17 mouse cellular contexts compared by ENCODE assay signal in genomic region chr11:88461601-88462000, GRCm38 (mm10).
DNase-seq lines count a peak whose midpoint lies in the region; ATAC-seq lines count a peak whose summit lies in the region.
"Had no signal": no experiment of that assay in that cellular context is flagged by ENCODE, and none has a peak within 500 bp of the region (broad histone marks: within the 10 kb centered on the region; RNA-seq: fewer than 3 reads in every experiment).

No protein-coding gene starts in this region.

- DNase-seq in heart, embryonic 10.5 days (ENCODE audit: low spot score) = no peak
- no peak for DNase-seq in heart, postnatal 36 days
- peak; percentile 29 for DNase-seq in lung, postnatal 25 days (ENCODE audit: low spot score)
- no peak for DNase-seq in lung, postnatal 4 days
- peak; percentile 56 for DNase-seq in fat pad, adult 2 months (ENCODE audit: extremely low read depth, low read depth, low spot score)
- no peak for DNase-seq in midbrain, embryonic 14.5 days
- DNase-seq in adrenal gland, adult 8-10 months = no peak
- DNase-seq in frontal cortex, postnatal 14 days (ENCODE audit: low spot score in 2 of 2) = no peak
- DNase-seq: cerebellum, adult 9-10 months; embryo, embryonic 11 days; gastrocnemius, postnatal 14 days; spleen, adult 18-20 months; thymus, adult 18-20 months had no signal

- H3K27me3 ChIP-seq in heart, embryonic 10.5 days (ENCODE audit: insufficient read depth, poor library complexity, severe bottlenecking) = no peaks in the 10 kb centered on the region
- H3K27me3 ChIP-seq in midbrain, embryonic 14.5 days (ENCODE audit: control insufficient read depth, insufficient read depth, low read length) = no peaks in the 10 kb centered on the region
- H3K27me3 ChIP-seq: intestine, embryonic 15.5 days had no signal

- H3K9ac ChIP-seq in midbrain, embryonic 14.5 days (replicated peaks; ENCODE audit: low read length) = no peak overlapping the region
- H3K9ac ChIP-seq: intestine, embryonic 15.5 days had no signal

- H3K4me1 ChIP-seq in heart, embryonic 10.5 days = peaks cover 63% of the 10 kb centered on the region
- H3K4me1 ChIP-seq in midbrain, embryonic 14.5 days (ENCODE audit: control insufficient read depth, insufficient read depth, low read length) = peaks cover 60% of the 10 kb centered on the region

- 56% methylated on average over 4 of the region's 4 CpGs for WGBS in heart, embryonic 10.5 days
- 97% methylated on average over 4 of the region's 4 CpGs for WGBS in midbrain, embryonic 14.5 days

- H3K4me2 ChIP-seq in midbrain, embryonic 14.5 days (ENCODE audit: low read length) = no peak overlapping the region
- H3K4me2 ChIP-seq: intestine, embryonic 15.5 days; liver, embryonic 11.5 days had no signal

- 0 out of 2 replicates have a peak overlapping the region, but pooled peaks have one; percentile 36 for H3K27ac ChIP-seq in heart, embryonic 10.5 days
- peak overlapping the region; percentile 68; the same call in 1 of the 2 replicates for H3K27ac ChIP-seq in midbrain, embryonic 14.5 days (replicated peaks; ENCODE audit: low read depth, low read length)
- H3K27ac ChIP-seq: intestine, embryonic 15.5 days had no signal

- H3K36me3 ChIP-seq in heart, embryonic 10.5 days = peaks cover 2% of the 10 kb centered on the region; the same call in 1 of the 2 replicates
- no peaks in the 10 kb centered on the region for H3K36me3 ChIP-seq in midbrain, embryonic 14.5 days (ENCODE audit: control insufficient read depth, insufficient read depth, low read length)
- H3K36me3 ChIP-seq: intestine, embryonic 15.5 days had no signal

- H3K9me3 ChIP-seq in heart, embryonic 10.5 days = no peaks in the 10 kb centered on the region
- no peaks in the 10 kb centered on the region for H3K9me3 ChIP-seq in midbrain, embryonic 14.5 days (ENCODE audit: control insufficient read depth, low read length)
- H3K9me3 ChIP-seq: intestine, embryonic 15.5 days had no signal

- ATAC-seq in midbrain, embryonic 14.5 days (ENCODE audit: low FRiP score, low TSS enrichment) = no peak
- ATAC-seq: activated CD4-positive, CD25-positive, alpha-beta regulatory T cell, adult 4 months; intestine, embryonic 15.5 days had no signal

- intact Hi-C loops in heart, postnatal 36 days (cut with DNase I) = no loop called here

- no peak overlapping the region for H3K4me3 ChIP-seq in heart, embryonic 10.5 days
- no peak overlapping the region for H3K4me3 ChIP-seq in midbrain, embryonic 14.5 days (replicated peaks; ENCODE audit: low read depth, low read length)
- H3K4me3 ChIP-seq: erythroblast, embryonic 14.5 days; intestine, embryonic 15.5 days had no signal

Comparison
In these comparisons a context has a peak if more than half of its experiments do, and no peak if none do; other contexts are left out.
1. DNase-seq: peak in lung, postnatal 25 days (single experiment) and fat pad, adult 2 months (single experiment); none in heart, embryonic 10.5 days (single experiment), heart, postnatal 36 days (0 of 2), lung, postnatal 4 days (0 of 2), midbrain, embryonic 14.5 days (single experiment), adrenal gland, adult 8-10 months (single experiment) and frontal cortex, postnatal 14 days (0 of 2).